Mouse (Mus musculus) left cerebral cortex, postnatal 25 days (tissue): ENCODE data around the gene Itgav. TPM values are rescaled to one million over a fixed set of nuclear protein-coding genes. Genes with fewer than 3 reads are reported as not detected.

Experiments used
- DNase-seq, 2 experiments: peaks; one replicate each; pipeline ENCODE4 v3.0.0; 2022; ENCODE audit warnings: low spot score in 2 of 2, mixed read lengths in 1 of 2
- intact Hi-C: fragments of 180-260 bp; cut with DNase I; formaldehyde crosslinking; loops from one replicate; pipeline ENCODE4 v1.15.1; 2025
- total RNA-seq, 2 experiments: library from RNA; stranded (reverse); gene quantifications; 2 replicates each; pipeline ENCODE4 v1.2.3; 2021

Itgav gene
- total RNA-seq, 2 experiments from 2014 or later = 116 to 131 TPM

DNA sequence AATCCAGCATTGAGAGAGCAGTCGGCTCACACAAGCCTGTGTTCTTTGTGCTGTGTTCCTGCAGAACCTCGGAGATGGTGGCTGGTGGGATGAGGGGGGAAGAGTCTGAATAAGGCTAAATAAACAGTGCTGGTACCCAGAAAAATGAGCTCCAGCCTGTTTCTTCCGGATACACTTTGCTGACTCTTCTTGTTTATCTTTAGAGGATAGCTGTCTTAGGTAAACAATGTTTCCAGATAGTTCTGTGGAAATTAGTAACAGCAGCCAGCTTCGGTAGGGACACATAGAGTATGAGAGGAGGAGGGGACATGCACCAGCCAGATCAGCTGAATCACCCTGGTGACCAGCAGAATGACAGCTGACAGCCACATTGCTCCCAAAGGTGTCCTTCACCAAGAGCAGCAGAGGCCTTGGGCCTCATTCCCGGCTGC, 16.4 kb downstream of the Itgav start:
- DNase-seq = no peak
- intact Hi-C loops = no loop called here

GRCm38 (mm10) chr2:83742210-83742609, 18.0 kb downstream of the Itgav start:
- intact Hi-C loops = loop anchor here (1.0 kb wide), 1 partner anchor 18 kb away; the partner anchor contains the start of gene Itgav
- peak; percentile 51 to 84 for DNase-seq

DNA sequence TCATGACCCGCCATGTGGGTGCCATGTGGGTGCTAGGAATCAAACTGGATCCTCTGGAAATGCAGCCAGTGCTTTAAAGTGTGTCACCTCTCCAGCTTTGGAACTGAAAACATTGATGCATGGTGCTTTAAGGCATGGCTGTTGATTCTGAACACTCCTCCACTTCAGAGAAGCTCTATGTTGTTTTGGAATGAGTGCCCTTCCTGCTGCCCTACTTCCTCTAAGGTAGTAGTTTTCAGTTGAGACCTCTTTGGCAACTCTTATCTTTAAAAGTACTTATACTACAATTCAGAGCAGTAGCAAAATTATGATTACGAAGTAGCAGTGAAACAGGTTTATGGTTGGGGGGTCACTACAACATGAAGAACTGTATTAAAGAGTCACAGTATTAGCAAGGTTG, 18.6 kb downstream of the Itgav start:
- intact Hi-C loops = loop anchor here (1.0 kb wide), 1 partner anchor 19 kb away; the partner anchor contains the start of gene Itgav

GRCm38 (mm10) chr2:83744276-83744952, 20.2 kb downstream of the Itgav start:
- intact Hi-C loops = no loop called here
- peak in 1 of 2 experiments; percentile 23 for DNase-seq

More for the DNA sequence above, 18.6 kb downstream of the Itgav start:
- DNase-seq = no peak

GRCm38 (mm10) chr2:83745257-83745656, 21.1 kb downstream of the Itgav start:
- intact Hi-C loops = no loop called here
- DNase-seq = no peak

DNA sequence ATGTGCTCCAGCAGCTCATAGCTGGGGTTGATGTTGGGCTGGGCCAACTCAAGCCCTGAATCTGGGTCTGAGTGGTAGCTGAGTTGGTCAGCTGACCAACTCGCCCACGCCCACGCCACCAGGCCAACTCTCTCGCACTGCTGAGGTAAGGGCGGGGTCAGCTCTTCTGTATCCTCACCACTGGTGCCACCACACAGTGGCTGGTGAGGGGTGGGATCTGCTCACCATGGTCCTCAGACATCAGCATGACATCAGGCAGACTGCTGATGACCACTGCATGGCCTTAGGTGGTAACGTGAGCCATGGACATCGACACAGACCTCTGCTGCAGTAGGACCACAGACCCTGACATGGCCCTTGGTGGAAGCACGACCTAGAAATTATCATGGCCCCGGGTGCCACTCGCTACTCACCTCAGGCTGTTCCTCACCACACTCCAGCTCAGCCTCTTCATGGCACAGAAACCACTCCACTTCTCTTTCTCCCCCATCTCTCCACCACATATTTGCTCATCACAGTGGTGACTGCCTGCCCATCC, 24.5 kb downstream of the Itgav start:
- intact Hi-C loops = no loop called here
- DNase-seq = no peak

DNA sequence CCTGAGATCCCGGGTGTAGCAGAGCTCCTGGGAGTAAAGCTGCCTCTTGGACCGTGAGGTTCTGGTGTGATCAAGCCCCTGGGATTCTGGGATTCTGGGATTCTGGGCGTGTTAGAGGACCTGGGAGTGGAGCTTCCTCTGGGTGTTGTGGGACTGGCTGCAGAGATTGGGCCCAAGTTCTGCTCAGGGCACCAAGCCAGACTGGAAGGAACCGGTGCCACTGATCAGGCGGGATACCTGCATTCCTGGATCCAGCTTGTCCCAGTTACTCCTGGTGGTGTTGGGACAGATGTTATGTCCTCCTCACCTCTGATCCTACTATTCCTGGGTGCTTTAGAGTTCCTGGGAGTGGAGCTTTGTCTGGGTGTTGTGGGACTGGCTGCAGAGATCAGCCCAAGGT, 28.8 kb downstream of the Itgav start:
- no peak for DNase-seq
- intact Hi-C loops = no loop called here

DNA sequence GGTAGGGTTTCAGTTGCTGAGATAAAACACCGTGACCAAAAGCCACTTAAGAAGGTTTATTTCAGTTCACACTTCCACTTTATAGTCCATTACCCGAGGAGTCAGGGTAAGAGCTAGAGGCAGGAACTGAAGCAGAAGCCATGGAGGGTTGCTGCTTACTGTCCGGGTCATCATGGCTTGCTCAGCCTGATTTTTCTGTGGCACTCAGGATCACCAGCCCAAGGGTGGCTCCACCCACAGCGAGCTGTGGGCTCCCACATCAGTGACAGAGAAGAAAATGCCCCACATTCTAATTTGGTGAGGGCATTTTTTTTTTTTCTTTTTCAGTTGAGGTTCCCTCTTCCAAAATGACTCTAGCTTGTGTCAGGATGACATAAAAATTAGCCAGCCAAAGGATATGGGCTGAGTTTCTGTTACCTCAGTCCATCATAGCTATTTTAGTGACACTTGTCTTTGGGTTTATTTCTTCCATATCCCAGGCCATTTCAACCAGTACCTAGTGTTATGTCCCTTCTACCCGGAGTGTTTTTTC, 30.2 kb downstream of the Itgav start:
- DNase-seq = no peak
- intact Hi-C loops = no loop called here

DNA sequence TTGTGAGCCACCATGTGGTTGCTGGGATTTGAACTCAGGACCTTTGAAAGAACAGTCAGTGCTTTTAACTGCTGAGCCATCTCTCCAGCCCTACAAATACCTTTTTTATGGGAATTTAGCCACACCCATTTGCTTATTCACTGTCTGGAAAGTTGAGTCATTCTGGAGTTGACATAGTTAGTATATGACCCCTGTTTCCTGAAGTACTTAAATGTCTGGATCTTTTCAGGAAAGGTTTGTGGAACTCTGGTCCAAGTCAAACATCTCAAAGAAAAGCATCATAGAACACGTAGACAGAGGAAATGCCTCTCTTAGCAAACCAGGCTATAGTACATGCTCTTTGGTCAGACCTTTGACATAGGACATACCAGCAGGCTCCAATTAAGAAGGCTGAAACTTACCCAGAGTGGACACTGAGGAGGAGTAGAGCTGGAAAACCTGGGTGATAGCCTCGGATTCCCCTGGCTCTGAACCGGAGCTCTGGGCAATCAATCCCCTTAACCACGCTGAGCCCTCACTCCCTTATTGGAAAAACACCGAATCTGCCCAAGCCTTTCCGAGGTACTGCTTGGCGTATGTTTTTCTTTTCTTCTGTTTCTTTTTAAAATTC, 34.5 kb downstream of the Itgav start:
- DNase-seq = no peak
- intact Hi-C loops = no loop called here

- intact Hi-C loops = no loop called here
- no peak for DNase-seq
These were observed 35.0 kb downstream of the Itgav start for GRCm38 (mm10) chr2:83759216-83759648.

DNA sequence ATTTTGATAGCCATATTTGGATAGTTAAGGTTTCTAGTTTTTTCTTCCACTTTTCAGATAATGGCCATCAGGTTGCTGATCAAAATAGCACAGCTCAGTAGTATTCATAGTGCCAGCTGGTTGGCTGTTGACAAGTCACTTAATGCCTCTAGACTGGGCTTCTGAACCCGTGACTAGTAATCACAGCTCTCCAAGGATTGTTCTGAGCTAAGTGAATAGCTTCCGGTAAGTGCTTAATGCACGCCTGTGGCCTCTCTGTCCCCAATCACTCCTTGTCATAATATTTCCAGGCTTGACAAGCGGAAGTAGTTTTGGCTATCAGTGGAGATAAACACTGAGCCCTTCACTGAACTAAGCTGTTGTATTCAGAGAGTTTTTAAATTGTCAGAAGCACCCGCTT, 35.5 kb downstream of the Itgav start:
- DNase-seq = no peak
- intact Hi-C loops = no loop called here

GRCm38 (mm10) chr2:83760112-83760511, 35.9 kb downstream of the Itgav start:
- intact Hi-C loops = no loop called here

DNA sequence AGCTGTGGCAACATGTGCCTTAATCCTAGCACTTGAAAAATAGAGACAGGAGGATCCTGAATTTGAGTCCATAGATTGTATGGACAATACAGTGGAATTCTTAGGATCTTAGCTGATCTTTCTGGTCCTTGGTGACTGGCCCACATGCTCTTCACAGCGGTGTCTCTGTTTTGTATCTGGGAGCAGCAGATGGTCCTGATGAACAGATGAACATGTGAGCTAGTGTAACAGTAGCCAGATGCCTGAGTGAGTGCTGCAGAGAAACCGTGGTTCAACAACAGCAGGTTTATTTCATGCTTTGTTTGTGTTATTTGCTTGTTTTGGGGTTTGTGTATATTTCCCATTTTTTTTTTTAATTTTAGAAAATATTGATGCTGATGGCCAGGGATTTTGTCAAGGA, 37.3 kb downstream of the Itgav start:
- no peak for DNase-seq
- intact Hi-C loops = no loop called here

More at GRCm38 (mm10) chr2:83760112-83760511, 35.9 kb downstream of the Itgav start:
- DNase-seq = no peak

- no peak for DNase-seq
- intact Hi-C loops = no loop called here
These were observed 38.1 kb downstream of the Itgav start for GRCm38 (mm10) chr2:83762106-83762855.

DNA sequence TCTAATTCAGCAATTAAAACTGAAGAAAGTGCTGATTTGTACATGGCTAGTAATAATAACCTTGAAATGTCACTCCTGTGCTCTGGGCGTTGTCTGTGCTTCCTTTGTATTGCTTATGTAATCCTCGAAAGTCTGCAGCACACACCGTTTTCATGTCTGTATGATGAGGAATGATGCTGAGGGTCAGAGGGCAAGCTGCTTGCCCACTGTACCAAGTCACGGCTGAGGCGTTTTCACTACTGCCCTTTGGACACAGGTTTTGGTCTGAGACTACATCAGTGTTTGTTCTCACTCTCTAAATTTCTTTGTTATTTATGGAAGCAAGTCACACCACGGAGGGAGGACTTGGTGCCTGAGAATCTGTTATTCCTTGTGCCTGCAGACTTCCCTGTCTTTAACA, 41.9 kb downstream of the Itgav start:
- intact Hi-C loops = no loop called here
- DNase-seq = no peak

GRCm38 (mm10) chr2:83766878-83767277, 42.7 kb downstream of the Itgav start:
- intact Hi-C loops = no loop called here
- no peak for DNase-seq

DNA sequence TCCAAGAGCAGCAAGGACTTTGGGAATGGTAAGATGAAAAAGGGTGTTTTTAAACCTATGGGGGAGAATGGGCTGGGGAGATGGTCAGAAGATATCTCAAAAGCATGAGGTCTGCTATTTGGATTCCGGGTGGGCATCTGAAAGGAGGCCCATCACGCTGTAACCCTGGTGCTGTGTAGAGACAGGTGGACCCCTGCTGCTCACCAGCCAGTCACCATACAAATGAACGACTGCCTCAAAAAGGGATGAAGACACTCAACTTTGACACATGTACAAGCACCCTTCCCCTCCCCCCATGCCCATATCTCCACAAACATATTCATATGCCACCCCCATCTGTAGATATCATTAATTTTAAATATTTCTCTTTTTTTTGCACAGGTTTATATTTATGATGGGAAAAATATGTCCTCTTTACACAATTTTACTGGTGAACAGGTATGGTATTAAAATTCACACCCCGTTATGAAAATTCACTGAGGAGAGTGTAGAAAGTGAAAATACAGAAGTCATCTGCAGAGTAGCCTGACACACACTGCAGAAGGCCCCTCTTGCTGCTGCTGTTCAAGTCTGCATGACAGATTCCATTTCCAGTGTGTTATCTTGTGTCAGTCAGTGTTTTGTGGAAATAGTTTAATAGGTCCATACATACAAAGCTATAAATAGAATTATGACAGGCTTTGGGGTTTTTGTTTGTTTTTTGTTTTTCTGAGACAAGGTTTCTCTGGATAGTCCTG, 44.3 kb downstream of the Itgav start:
- intact Hi-C loops = no loop called here
- no peak for DNase-seq

GRCm38 (mm10) chr2:83771155-83771812, 47.1 kb downstream of the Itgav start:
- peak; percentile 64 to 87 for DNase-seq
- intact Hi-C loops = loop anchor here (1.0 to 5.0 kb wide), 3 partner anchors 46 to 146 kb away; partner anchors contain the start of gene Itgav
